8 mouse cellular contexts compared by ENCODE assay signal in the genomic region with DNA sequence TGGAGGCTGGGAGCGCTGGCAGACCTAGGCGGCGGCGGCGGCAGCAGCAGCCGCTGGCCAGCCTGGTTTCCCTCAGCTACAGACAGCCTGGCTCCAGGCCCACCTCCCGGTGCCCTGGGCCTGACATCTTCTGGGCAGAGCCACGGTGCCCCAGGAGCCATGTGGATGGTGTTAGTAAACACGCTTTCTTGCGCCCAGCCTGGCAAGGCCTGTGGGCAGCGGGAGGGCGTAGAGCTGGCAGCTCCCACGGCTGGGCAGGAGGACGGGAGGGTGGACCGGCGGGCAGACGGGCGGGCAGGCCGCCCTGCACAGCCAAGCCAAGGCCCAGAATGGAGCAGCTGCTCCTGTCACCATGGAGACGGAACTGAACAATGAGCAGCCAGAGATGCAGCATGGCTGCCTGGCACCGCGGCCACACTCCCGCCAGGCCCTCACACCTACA. TPM values are rescaled to one million over a fixed set of nuclear protein-coding genes. Genes with fewer than 3 reads are reported as not detected.
DNase-seq lines count a peak whose midpoint lies in the region; ATAC-seq and TF ChIP-seq lines count a peak whose summit lies in the region.

No protein-coding gene starts in this region.

- H3K27ac ChIP-seq in embryonic facial prominence, embryonic 10.5 days (replicated peaks) = peak overlapping the region; percentile 94
- H3K27ac ChIP-seq in intestine, postnatal 0 days (ENCODE audit: low read depth, low read length) = no peak overlapping the region
- peak overlapping the region; percentile 94 for H3K27ac ChIP-seq in midbrain, embryonic 13.5 days
- H3K27ac ChIP-seq in stomach, embryonic 15.5 days = peak overlapping the region; percentile 65; the same call in 1 of the 2 replicates

- peak overlapping the region; percentile 35; the same call in 1 of the 2 replicates for H3K4me2 ChIP-seq in intestine, postnatal 0 days (replicated peaks; ENCODE audit: low read depth)
- H3K4me2 ChIP-seq in midbrain, embryonic 13.5 days (replicated peaks) = peak overlapping the region; percentile 50
- H3K4me2 ChIP-seq in stomach, embryonic 15.5 days = peak overlapping the region; percentile 56

- intact Hi-C loops in left cerebral cortex, postnatal 10 days (cut with DNase I) = no loop called here

- DNase-seq in adrenal gland, postnatal 10 days = peak; percentile 84
- DNase-seq in embryonic facial prominence, embryonic 10.5 days (ENCODE audit: low spot score) = peak; percentile 80
- peak; percentile 99 for DNase-seq in heart, adult 11 months
- DNase-seq in left cerebral cortex, postnatal 10 days (ENCODE audit: extremely low spot score in 1 of 2, low spot score in 2 of 2) = peak; percentile 84
- no peak for DNase-seq in thymus, postnatal 0 days (ENCODE audit: low spot score)

- no peak for TF ChIP-seq CTCF in intestine, postnatal 0 days (IDR thresholded peaks at IDR 0.05; ENCODE audit: low read depth)

- 0 out of 2 replicates have a peak overlapping the region, but pooled peaks have one; percentile 17 for H3K9ac ChIP-seq in intestine, postnatal 0 days (ENCODE audit: low read depth, low read length)
- peak overlapping the region; percentile 69 for H3K9ac ChIP-seq in midbrain, embryonic 13.5 days (replicated peaks)
- no peak overlapping the region for H3K9ac ChIP-seq in stomach, embryonic 15.5 days

- 7% methylated on average over 23 of the region's 23 CpGs for WGBS in embryonic facial prominence, embryonic 10.5 days
- 30% methylated on average over 23 of the region's 23 CpGs for WGBS in intestine, postnatal 0 days
- 1% methylated on average over 17 of the region's 23 CpGs for WGBS in midbrain, embryonic 13.5 days
- WGBS in stomach, embryonic 15.5 days = 15% methylated on average over 23 of the region's 23 CpGs

- 0 out of 2 replicates have a peak, but pooled peaks cover 4% of the 10 kb centered on the region for H3K9me3 ChIP-seq in embryonic facial prominence, embryonic 10.5 days
- H3K9me3 ChIP-seq in intestine, postnatal 0 days (ENCODE audit: control insufficient read depth) = no peaks in the 10 kb centered on the region
- H3K9me3 ChIP-seq in midbrain, embryonic 13.5 days = 0 out of 2 replicates have a peak, but pooled peaks cover 4% of the 10 kb centered on the region
- H3K9me3 ChIP-seq in stomach, embryonic 15.5 days = no peaks in the 10 kb centered on the region

- no peaks in the 10 kb centered on the region for H3K27me3 ChIP-seq in embryonic facial prominence, embryonic 10.5 days (replicated peaks; ENCODE audit: low read depth, poor library complexity, severe bottlenecking)
- H3K27me3 ChIP-seq in intestine, postnatal 0 days (replicated peaks; ENCODE audit: control insufficient read depth, insufficient read depth, low read length) = no peaks in the 10 kb centered on the region
- no peaks in the 10 kb centered on the region for H3K27me3 ChIP-seq in midbrain, embryonic 13.5 days
- H3K27me3 ChIP-seq in stomach, embryonic 15.5 days (replicated peaks) = no peaks in the 10 kb centered on the region

- peak; percentile 51; the same call in 1 of the 2 replicates for ATAC-seq in intestine, postnatal 0 days
- ATAC-seq in midbrain, embryonic 13.5 days = peak; percentile 98
- ATAC-seq in stomach, embryonic 15.5 days (ENCODE audit: insufficient read depth, low FRiP score, low read depth) = peak; percentile 83

- H3K36me3 ChIP-seq in embryonic facial prominence, embryonic 10.5 days (replicated peaks) = no peaks in the 10 kb centered on the region
- H3K36me3 ChIP-seq in intestine, postnatal 0 days (ENCODE audit: control insufficient read depth, insufficient read depth) = no peaks in the 10 kb centered on the region
- no peaks in the 10 kb centered on the region for H3K36me3 ChIP-seq in midbrain, embryonic 13.5 days
- no peaks in the 10 kb centered on the region for H3K36me3 ChIP-seq in stomach, embryonic 15.5 days

- peak overlapping the region; percentile 51 for H3K4me3 ChIP-seq in embryonic facial prominence, embryonic 10.5 days
- no peak overlapping the region for H3K4me3 ChIP-seq in intestine, postnatal 0 days (ENCODE audit: low read depth, low read length)
- H3K4me3 ChIP-seq in midbrain, embryonic 13.5 days (replicated peaks) = peak overlapping the region; percentile 26
- peak overlapping the region; percentile 21; the same call in 1 of the 2 replicates for H3K4me3 ChIP-seq in stomach, embryonic 15.5 days (replicated peaks)

- peaks cover 40% of the 10 kb centered on the region for H3K4me1 ChIP-seq in embryonic facial prominence, embryonic 10.5 days
- H3K4me1 ChIP-seq in intestine, postnatal 0 days (replicated peaks; ENCODE audit: control insufficient read depth, insufficient read depth, low read length) = no peaks in the 10 kb centered on the region
- peaks cover 38% of the 10 kb centered on the region for H3K4me1 ChIP-seq in midbrain, embryonic 13.5 days (replicated peaks)
- H3K4me1 ChIP-seq in stomach, embryonic 15.5 days = peaks cover 13% of the 10 kb centered on the region

RNA-seq across cellular contexts. Expression of a gene that starts 37.2 kb away (rescaled TPM):
- total RNA-seq in adrenal gland, postnatal 10 days (2021) = 1 to 10 TPM; 8.3 to 9.5 TPM
- polyA plus RNA-seq in embryonic facial prominence, embryonic 10.5 days (2016; fragmentation: Nextera tagmentation; extraction: Ambion mirVana) = 154 and 170 TPM in 2 replicates
- 18.2 and 21.3 TPM in 2 replicates for polyA plus RNA-seq in intestine, postnatal 0 days (2015; fragmentation: Nextera tagmentation; extraction: Ambion mirVana)
- total RNA-seq in left cerebral cortex, postnatal 10 days (2021) = 10 to 100 TPM; 32.0 to 37.9 TPM
- polyA plus RNA-seq in midbrain, embryonic 13.5 days (2015; fragmentation: Nextera tagmentation; extraction: Ambion mirVana) = 60.7 and 67.1 TPM in 2 replicates
- 45.7 and 52.6 TPM in 2 replicates for polyA plus RNA-seq in stomach, embryonic 15.5 days (2015; fragmentation: Nextera tagmentation; extraction: Ambion mirVana)
- 10.4 TPM in 2 replicates for polyA plus RNA-seq in thymus, postnatal 0 days (2015; fragmentation: Nextera tagmentation; extraction: Ambion mirVana)
